Mouse (Mus musculus) hindlimb bud, embryonic 11.5 days (tissue): Measurements from ENCODE around the gene Eef1akmt2.

Experiments used
- DNase-seq: peaks from one replicate; pipeline ENCODE4 v3.0.0-alpha.2; 2012; ENCODE audit warnings: low read depth, low spot score; ENCODE audit errors: extremely low spot score

Gene Eef1akmt2

GRCm38 (mm10) chr7:132790447-132791219, 61.8 kb downstream of the Eef1akmt2 start:
- DNase-seq, result no peak

GRCm38 (mm10) chr7:132788826-132789225, 63.6 kb downstream of the Eef1akmt2 start:
- DNase-seq, result no peak

DNA sequence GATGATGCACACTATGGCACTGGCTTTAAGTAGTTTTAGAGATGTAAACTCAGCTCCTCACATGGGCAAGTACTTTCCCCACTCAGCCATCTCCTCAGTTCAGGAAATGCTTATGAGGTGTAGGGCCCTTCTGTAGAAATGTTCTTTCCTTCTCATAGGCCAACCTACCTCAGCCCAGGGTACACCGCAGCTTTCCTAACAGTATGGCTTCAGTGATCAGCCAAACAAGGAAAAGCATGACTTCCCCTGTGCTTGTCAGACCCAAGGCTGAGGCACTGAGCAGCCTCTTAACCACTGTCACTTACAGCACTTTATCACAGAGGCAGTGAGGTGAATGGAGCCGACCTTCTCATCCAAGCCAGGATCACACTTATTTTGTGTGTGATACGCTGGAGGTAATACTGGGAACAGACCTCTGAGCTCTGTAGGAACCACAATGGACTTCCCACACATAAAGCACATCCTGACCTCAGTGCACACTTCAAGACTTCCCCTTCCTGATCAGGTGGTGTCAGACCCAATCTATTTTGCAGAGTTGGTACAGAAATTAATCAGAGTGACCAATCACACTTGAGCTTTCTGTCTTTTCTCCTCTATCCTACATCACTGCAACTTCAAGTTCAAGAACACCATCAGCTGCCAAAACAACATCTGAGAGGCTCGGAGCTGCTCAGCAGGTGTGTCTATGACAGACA, 64.8 kb downstream of the Eef1akmt2 start:
- no peak for DNase-seq

GRCm38 (mm10) chr7:132787022-132787421, 65.5 kb downstream of the Eef1akmt2 start:
- no peak for DNase-seq

GRCm38 (mm10) chr7:132786522-132786921, 66.0 kb downstream of the Eef1akmt2 start:
- DNase-seq, result no peak

- no peak for DNase-seq
Observed at GRCm38 (mm10) chr7:132786011-132786410, 66.5 kb downstream of the Eef1akmt2 start.

GRCm38 (mm10) chr7:132784101-132784500, 68.4 kb downstream of the Eef1akmt2 start:
- DNase-seq, result no peak

- DNase-seq, result no peak
Observed at GRCm38 (mm10) chr7:132781850-132782249, 70.6 kb downstream of the Eef1akmt2 start.

DNA sequence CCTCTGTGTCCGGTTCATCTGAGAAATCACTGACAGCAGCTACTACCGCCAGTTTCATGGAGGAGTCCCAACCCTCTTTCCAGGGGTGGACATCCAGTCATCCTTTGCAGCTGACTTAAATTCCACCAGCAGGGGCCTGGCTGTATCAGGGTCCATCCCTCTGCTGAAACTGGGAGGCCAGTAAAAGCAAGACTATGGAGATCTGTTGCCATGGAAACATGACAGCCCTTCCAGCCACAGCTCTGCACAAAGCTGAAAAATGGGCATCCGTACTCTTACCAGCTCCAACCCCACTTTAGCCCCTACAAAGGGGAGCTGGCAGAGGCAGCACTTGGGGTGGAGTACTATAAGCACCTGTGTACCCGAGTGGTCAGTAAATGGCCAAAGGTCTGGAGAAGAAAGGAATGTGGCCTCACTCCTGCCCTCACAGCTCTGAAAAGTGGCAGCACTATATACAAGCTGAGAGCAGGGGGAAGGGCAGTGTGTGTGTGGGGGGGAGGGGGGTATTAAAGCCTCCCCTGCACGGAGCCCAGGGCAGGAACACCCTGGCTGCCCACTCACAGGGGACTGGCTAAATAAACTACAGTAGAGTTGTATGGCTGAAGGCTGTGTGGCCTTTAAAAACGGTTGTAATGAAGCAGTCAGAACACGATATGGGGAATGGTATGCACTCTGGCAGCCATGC, 71.2 kb downstream of the Eef1akmt2 start:
- DNase-seq, result no peak

- DNase-seq, result no peak
Observed at GRCm38 (mm10) chr7:132780611-132781010, 71.9 kb downstream of the Eef1akmt2 start.

- DNase-seq, result no peak
Observed at GRCm38 (mm10) chr7:132778630-132779029, 73.8 kb downstream of the Eef1akmt2 start.

- no peak for DNase-seq
Observed at GRCm38 (mm10) chr7:132777728-132778453, 74.6 kb downstream of the Eef1akmt2 start.
